Mouse (Mus musculus) T-cell, adult 2 months (primary cell): ENCODE results near the gene 1700017B05Rik.
"Not testable (repeated sequence)": the region's sequence is repeated elsewhere in the genome, so short reads cannot be mapped to it uniquely, and the experiment has no call there.

ENCODE experiments used
- DNase-seq: peaks from one replicate; pipeline ENCODE4 v3.0.0; 2022; ENCODE audit warnings: low spot score

1700017B05Rik gene

DNA sequence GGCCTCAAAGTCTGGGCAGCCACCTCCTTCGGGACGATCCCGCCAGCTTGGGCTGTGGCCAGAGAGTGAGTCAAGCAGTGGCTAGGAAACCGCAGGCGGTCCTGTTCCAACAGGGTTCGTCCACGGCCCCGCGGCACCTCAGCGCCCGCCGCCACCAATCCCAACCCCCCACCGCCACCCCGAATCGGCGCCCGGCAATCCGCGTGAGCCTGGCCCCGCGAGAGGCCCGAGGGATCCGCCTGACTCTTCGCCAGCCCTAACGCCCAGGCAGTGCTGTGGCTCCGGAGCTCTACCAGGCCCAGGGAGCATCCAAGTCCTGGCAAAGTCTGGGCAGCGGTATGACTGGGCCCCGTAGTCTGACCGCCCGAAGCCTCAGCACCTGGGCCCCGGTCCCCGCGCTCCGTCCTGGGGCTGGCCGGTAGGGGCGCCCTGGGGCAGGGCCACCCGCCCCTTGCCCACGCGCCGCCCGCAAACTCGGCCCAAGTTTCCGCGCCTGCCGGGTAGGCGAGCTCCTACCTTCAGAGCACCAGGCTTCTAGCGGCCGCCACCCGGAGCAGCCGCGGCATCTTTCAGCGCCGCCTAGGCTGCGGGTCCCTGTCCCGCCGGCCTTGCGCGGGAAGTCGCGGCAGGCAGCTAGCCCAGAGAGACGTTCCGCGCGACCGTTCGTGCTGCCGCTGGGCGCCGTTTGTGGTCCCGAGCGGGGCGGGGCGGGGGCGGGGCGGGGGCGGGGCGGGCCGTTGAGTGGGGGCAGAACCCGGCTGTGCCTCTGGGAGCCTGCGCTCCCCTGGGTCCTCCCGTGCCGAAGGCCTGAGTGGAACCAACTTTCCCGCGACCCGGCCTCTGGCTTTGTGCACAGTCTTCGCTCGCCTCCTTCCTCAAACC is at the start of gene 1700017B05Rik:
Gene 1700017B05Rik, minus strand, starts transcription at position 700 of the 882 bp plus-strand sequence.
- DNase-seq, result peak; percentile 78

DNA sequence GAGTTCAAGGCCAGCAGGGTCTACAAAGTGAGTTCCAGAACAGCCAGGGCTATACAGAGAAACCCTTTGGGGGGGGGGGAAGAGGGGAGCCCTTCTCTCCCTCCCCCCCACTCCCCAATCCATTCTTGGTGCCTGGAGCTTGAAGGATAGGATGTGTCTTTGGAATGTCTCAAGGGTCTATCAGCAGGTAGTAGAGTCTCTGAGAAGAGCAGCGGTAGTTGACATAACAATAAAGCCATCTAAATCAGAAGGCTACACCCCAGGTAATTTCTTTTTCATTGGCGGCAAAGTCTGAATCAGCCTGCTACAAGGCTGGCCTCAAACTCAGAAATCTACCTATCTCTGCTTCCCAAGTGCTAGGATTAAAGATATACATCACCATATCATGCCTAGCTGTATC is 48.5 kb upstream of the 1700017B05Rik start:
- DNase-seq, result no peak

DNA sequence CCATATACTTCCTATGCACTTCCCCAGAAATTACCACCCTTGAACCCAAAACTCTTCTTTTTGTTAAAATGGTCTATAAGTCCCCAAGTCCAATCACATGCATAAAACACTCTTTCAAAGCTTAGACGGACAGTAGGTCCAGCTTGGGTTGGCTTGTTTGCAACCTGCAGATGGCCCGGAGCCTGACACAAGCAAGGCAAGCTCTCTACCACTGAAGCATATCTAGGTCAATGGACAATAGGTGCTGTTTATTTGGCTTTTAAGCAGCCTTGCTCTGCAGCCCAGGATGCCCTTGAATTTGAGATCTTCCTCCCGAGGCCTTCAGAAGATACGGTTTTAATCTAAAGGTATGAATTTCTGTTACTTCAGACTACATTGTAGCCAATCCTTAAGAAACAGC is 46.9 kb upstream of the 1700017B05Rik start:
- no peak for DNase-seq

DNA sequence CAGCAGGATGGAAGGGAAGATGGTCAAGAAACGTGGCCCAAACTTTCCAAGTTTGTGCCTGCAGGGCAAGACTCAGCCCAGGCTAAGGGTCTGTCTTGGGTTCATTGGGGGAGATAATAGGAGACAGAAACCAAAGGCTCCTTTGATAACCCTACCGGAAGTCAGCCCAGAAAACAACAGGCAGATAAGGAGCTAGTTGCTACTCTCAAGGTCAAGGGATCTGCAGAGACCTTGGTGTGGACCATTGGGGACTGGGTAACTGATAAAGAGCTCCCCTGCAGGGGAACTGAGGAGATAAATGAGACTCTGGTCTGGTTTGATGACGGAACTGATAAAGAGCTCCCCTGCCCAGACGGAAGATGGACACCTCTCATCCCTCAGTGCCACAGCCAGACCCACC is 45.0 kb upstream of the 1700017B05Rik start:
- DNase-seq, result no peak

DNA sequence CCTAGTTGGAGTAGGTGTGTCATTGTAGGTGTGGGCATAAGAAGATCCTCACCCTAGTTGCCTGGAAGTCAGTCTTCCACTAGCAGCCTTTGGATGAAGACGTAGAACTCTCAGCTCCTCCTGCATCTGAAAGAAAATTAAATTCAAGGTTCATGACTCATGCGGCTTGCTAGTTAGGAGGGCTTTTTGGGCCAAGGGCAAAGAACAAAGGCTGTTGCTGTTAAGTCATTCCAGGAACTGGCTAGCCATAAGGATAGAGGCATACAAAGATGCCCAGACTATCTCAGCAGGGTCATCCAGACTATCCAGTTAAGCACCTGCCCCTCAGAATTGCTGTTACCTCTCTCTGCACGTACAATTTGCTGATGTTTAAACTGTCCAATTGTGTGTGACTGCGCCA is 42.3 kb upstream of the 1700017B05Rik start:
- not testable (repeated sequence) for DNase-seq

DNA sequence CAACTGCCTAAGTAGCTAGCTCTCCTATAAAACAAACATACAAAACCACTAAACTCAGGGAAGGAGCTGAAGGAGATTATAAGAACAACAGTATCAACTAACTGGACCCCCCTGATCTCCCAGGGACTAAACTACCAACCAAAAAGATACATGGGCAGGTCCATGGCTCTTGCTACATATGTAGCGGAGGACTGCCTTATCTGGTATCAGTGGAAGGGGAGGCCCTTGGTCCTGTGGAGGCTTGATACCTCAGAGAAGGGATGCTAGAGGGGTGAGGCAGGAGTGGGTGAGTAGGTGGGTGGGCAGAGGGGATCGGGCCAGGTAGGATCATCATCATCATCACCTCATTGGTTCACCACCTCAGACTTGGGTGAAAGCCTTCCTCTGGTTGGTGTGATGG is 41.8 kb upstream of the 1700017B05Rik start:
- DNase-seq, result no peak

DNA sequence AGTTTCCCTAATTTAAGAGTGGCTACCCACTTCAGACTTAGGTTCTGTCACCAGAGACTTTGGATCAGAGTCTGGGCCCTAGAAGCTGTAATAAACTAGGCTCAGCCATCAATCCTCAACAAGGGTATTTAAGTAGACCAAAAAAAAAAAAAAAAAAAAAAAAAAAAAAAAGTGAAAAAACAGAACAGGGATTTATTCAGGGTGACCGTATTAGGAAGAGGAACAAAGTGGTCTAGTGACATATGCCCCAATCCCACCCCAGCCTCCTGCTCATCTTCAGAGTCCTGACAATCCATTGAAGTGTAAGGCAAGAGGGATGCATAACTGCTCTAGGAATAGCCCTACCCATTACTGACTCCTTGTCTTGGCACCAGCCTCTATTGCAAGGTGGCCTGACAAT is 40.9 kb upstream of the 1700017B05Rik start:
- DNase-seq, result no peak

DNA sequence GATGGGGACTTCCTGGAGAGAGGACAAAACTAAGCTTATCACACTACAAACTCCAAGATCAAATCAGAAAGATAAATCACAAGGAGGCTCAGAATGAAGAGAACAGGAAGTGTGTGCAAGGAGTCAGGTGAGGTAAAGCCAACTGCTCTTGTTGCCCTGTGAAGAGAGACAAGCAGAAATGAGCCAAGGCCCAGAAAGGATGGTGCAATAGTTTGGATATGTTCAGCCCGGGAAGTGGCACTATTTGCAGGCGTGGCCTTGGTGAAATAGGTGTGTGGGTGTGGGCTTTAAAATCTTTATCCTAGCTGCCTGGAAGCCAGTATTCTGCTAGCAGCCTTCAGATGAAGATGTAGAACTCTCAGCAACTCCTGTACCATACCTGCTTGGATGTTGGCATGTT is 38.4 kb upstream of the 1700017B05Rik start:
- DNase-seq, result no peak

DNA sequence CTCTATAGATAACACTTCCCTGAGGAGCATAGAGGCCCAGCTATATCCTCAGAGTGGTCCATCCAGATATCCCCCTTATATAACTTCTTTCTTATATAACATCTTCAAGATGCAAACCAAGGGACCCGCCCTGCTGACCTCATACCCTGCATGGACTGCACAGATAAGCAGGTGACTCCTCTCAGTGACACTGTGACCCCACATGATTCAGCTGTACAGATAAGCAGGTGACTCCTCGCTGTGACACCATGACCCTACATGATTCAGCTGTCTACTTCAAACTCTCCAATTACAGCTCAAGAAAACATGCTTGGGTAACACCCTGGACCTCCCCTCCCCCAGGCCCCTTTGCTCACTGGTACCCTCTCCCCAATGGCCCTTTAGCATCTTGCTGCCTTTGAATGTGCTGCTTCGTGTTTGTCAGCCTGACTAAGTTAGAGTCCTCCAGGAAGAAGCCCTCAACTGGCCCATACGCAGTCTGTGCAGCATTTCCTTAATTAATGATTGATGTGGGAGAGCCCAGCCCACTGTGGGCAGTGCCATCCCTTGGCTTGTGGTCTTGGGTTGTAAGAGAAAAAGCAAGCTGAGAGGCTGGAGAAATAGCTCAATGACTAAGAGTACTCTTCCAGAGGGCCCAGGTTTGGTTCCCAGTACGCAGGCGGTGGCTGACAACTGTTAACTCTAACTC is 37.5 kb upstream of the 1700017B05Rik start:
- DNase-seq, result no peak

DNA sequence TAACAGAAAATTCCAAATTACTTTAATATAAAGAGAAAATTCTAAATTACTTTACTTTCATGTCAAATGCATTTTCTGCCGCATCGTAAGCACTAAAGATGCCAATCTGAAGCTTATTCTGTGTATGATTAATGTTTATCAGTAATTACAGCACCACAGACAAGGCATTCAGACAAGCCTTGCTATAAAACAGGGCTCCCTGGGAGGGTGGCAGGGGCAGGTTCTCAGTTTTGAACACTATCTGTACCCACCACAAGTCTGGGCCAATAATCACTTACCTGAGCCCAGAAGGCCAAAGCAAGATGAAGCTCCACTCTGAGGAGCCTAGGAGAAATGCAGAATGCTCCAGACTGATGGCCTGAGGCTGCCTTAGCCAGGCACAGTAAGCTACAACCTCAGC is 35.5 kb upstream of the 1700017B05Rik start:
- no peak for DNase-seq

DNA sequence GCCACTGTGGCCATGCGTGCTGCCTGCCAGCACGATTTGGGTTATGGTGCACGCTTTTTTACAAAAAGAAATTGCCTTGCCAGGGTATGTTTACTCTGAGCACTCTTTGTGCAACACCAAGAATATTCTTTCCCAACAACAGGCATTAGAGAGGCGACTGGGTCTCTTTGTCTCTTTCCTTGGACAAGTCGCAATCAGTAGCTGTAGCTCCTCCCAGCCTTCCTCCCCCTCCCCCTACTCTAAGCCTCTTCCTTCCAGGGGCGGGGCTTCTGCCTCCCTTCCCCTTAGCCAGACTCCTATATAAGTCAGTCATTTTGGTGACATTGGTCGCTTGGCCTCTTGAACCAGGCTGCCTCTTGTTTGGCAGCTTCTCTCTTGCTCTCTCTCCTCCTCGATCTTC is 33.9 kb upstream of the 1700017B05Rik start:
- no peak for DNase-seq

DNA sequence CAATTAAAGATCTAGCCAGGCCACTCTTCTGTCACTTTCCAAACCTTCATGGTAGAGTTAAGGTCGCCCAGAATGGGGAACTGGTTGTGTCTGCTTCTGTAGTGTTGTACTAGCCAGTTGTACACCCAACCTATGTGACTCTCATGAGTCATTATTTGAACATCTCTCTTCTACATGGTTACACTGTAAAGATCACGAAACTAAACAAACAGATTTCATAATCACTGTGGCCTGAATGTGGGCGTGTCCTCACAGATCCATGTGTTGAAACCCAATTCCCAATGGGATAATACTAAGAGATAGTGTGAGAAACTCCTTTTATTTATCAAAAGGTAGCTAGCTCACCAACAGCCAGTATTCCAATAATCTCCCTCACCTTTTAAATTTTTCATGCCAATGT is 33.3 kb upstream of the 1700017B05Rik start:
- DNase-seq, result no peak

DNA sequence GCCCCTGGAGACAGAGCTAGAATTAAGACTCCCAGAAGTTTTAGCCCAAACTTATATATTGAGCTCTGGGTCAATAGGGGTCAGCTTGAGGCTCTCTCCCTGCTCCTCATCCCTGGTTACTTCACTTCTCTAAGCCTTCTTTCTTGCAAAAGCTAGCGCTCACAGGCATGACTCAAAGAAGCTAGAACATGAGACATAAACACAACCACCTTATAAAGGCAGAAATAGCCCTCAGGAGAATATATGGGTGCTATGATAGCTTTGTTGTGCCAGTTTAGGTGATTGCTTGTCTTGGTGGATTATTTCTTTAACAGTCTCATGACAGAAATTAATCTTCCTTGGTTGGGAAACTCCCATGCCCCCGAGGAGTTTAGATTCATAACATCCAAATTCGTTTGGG is 32.5 kb upstream of the 1700017B05Rik start:
- no peak for DNase-seq

DNA sequence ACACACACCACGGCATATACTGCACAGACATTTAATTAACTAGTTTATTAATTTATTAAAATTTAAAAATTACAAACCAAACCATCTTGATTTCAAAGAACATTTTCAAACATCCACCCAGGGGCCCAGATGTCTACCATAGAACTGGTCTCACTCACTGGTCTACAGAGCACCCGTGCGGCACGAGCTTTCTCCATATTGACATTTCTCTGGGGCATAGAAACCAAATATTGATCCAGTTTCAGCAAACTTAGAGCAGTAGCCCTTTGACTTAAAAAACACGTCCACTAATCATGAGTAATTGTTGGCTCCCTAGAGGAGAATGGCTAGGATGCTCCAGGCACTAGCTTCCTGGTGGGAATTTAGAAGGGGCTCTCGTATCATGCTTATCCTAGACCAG is 24.8 kb upstream of the 1700017B05Rik start:
- DNase-seq, result no peak

DNA sequence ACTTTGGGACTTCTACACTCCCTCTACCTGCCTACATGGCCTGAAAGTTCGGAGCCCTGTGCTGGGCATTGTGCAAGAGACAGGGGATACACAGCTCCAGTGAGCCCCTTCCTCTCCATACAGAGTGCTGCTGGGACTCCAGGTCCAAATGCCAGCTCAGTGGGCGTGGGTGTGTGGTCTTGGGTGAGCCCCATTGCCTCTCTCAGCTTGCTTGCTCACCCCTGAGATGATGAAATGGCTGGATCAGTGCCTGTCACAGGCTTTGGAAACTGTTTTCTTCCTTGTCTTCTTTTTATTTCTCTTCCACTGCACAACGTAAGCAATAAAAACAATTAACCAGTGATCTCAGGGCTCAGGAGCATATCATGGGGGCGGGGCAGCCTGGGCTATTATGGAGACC is 20.9 kb upstream of the 1700017B05Rik start:
- DNase-seq, result no peak

DNA sequence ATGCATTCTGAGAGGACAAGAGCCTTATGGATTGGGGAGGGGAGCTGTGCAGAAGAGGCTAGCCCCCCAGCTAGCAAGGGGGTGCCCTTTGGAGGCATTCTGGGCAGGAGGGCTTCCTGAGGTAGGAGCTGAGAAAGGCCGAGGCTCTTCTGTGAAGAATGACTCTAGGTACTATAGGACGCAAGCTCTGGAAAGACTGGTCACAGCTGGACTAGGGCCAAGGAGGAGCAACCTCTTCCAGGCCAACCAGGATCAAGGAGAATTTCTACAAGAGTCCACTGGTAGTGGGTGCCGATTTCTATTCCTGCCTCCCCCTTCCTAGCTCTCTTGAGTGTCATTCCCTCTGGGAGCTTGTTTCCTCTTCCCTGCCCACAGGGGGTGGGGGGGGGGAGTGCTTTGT is 20.3 kb upstream of the 1700017B05Rik start:
- no peak for DNase-seq

DNA sequence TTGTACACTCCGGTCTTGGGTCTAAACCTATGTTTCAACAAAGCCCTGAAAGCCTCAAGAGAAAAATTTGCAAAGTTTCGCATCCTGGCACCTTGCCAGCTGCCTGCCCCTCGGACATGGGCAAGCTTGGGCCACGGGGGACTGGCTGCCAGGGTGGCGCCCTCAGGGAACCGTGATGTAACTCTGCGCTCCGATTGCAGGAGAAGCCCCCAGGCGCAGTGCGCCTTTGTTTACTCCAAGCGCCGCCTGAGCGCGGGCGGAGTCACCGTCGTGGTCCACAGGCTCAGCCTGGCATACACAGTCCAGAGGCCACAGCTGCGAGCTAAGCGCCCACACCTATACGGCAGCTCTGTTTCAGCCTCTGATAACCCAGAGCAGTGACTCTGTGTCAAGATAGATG is 19.1 kb upstream of the 1700017B05Rik start:
- DNase-seq, result no peak

DNA sequence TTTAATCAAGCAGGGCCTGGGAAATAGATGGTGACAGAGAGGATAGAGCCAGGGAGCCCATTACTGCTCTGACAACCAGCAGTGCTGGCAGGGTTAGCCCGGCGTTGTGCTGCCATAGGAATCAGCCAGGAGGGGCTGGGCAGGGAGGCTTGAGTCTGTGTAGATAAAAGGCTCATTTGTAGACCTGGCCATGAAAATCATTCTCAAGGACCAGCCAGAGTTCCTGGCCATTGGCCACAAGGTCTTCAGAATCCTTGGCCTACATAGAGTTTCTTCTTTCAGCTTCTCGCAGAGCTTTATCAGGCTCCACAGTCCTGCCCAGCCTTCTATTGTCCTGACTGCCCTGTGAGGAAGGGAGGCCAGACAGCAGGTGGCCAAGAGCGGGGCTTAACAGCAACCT is 17.0 kb upstream of the 1700017B05Rik start:
- DNase-seq, result no peak

DNA sequence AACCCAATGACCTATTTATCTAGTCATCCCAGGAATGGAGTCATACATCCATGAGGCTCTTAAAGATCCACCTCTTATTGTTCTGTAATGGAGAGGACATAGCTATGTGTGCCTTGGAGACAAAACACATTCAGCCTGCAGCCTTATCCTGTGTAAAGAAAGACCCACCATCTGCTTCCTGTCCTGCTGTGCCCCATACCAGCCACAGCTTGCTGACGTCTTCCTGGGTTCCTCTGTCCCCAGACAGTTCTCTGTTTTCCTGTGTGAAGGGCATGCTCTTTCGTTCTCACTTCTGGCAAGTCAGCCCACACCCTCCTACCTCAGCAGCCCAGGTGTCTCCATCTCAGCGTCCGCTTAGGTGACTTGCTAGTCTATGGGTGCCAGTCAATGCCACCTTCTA is 15.9 kb upstream of the 1700017B05Rik start:
- DNase-seq, result peak; percentile 83

DNA sequence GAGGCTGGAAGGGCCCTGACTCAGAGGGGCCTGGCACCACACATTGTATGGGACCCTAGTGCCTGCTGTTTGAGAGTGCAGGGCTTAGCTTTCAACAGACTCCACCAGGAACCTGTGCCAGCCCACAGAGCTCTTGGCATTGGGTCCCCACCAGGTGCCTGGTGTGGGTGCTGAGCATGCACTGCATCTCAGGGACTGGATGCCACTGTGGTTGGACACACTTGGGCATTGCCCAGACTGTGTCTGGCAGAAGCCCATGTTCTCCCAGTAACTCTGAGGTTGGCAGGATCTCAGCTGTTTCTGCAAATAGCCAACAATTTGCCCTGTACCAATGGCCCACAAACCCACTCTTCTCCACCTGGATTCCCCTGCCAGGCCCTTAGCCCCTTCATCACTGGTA is 13.9 kb upstream of the 1700017B05Rik start:
- DNase-seq, result no peak

DNA sequence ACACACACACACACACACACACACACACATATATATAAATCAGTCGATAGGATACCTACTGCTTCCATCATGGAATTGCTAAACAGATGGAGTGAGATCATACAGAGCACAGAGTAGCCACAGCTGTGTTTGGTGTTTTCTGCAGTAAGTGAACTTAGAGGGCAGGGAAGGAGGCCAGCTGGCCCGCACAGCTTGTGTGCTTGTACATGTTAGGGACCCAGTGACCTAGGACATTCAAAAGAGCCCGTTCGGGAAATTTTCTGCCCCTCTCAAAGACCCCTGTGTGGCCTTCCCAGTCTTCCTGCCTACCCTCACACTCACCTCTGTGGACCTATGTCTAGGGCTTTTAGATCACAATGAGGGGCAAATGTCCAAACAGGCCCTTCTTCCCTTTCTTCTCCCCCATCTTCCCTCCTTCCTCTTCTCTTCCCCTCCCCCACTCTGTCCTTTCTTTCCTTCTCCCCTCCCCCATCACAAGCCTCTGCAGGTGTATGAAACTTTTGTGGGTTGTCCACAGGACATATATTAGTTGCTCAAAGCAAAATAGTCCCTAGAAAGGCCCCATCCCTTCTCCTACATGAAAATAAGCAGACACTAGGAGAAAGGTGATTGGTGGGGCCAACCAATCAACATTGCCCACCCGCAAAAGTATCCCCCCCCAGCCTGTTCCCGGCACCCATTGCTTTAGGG is 11.5 kb upstream of the 1700017B05Rik start:
- no peak for DNase-seq

DNA sequence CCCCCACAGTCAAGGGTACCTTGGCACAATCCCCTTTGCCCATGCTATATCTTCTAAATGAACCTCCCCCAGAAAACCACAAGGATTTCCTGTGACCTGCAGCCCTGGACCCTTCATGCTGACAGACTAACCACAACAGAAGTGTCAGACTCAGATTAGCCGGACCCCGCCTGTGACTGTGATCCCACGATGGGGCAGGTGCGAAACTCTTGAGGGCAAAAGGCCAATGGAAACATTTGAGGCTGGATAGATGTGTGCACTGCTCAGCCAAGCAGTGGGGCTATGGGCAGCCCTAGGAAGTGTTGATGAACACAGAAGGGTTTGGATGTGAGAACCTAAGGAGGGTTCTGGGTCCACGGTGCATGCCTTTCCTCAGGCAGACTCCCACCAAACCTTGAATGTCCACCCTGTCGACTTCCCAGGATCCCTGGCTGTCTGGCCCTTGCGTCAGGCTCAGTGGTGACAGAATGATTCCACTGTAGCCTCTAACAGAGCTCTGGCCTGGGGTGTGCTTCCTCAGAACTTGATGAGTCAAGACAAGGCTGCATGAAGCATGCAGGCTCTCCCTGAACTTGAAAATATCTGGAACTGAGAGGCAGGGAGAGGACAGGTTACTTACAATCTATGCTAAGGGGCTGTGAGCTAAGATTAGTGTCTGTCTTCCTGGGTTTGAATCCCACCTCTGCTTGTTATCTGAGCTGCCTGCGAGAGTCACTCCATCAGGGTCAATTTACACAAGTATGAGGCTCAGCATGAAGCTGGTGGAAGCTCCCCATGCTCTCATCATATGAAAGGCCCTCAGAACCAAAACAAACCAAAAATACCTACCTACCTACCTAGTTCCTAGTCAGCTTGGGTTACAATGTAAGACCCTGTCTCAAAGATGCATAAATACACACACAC is 10.7 kb upstream of the 1700017B05Rik start:
- peak; percentile 30 for DNase-seq
